Comparison of ENCODE assay signal across 20 mouse cellular contexts in the genomic region with DNA sequence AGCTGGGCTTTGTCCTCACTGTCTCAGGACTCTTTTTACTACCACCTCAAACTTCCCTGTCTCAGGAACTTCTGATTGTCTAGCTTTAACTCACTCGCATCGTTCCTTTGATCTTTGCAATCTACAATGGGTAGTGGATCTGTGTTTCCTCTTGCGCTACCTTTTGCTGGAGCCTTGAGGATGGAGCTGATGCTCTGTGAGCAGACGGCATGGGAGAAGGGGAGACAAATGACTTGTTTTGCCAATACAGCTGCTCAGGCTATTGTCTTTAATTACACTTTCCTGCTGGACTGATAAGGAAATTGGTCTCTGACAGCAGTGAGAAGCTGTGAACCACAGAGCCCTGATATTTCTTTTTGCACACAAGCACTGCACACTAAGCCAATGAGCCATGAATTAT. TPM values are rescaled to one million over a fixed set of nuclear protein-coding genes. Genes with fewer than 3 reads are reported as not detected.
"Had no signal": no experiment of that assay in that cellular context is flagged by ENCODE, and none has a peak within 500 bp of the region (broad histone marks: within the 10 kb centered on the region; RNA-seq: fewer than 3 reads in every experiment).

No protein-coding gene starts in this region.

- H3K9me3 ChIP-seq: limb, embryonic 12.5 days; limb, embryonic 15.5 days; midbrain, embryonic 12.5 days; midbrain, embryonic 15.5 days; stomach, embryonic 15.5 days had no signal

- H3K9ac ChIP-seq: limb, embryonic 12.5 days; limb, embryonic 15.5 days; liver, embryonic 14.5 days; liver, postnatal 0 days; lung, embryonic 14.5 days; midbrain, embryonic 12.5 days; midbrain, embryonic 15.5 days; stomach, embryonic 15.5 days had no signal

- DNase-seq: kidney, postnatal 14 days; kidney, postnatal 4 days; left cerebral cortex, postnatal 4 days; liver, postnatal 0 days; lung, embryonic 14.5 days; retina, postnatal 1 day; right cerebral cortex, postnatal 25 days; spleen, adult 18-20 months; thymus, postnatal 25 days had no signal

- H3K4me2 ChIP-seq: limb, embryonic 12.5 days; limb, embryonic 15.5 days; liver, embryonic 11.5 days; lung, embryonic 14.5 days; midbrain, embryonic 12.5 days; midbrain, embryonic 15.5 days; stomach, embryonic 15.5 days had no signal

- H3K27ac ChIP-seq: limb, embryonic 12.5 days; limb, embryonic 15.5 days; liver, embryonic 14.5 days; macrophage; midbrain, embryonic 12.5 days; midbrain, embryonic 15.5 days; stomach, embryonic 15.5 days had no signal

- H3K4me3 ChIP-seq: limb, embryonic 12.5 days; limb, embryonic 15.5 days; midbrain, embryonic 12.5 days; midbrain, embryonic 15.5 days; stomach, embryonic 15.5 days had no signal

- H3K36me3 ChIP-seq: limb, embryonic 12.5 days; limb, embryonic 15.5 days; midbrain, embryonic 12.5 days; midbrain, embryonic 15.5 days; stomach, embryonic 15.5 days had no signal

- H3K4me1 ChIP-seq: limb, embryonic 15.5 days; midbrain, embryonic 12.5 days; midbrain, embryonic 15.5 days; stomach, embryonic 15.5 days had no signal

- H3K27me3 ChIP-seq: limb, embryonic 12.5 days; limb, embryonic 15.5 days; midbrain, embryonic 12.5 days; midbrain, embryonic 15.5 days; stomach, embryonic 15.5 days had no signal

- ATAC-seq: liver, postnatal 0 days; lung, postnatal 0 days; midbrain, embryonic 15.5 days had no signal

RNA-seq across cellular contexts. Expression of a gene that starts 53.5 kb away (rescaled TPM):
- total RNA-seq: megakaryocyte, adult 5-6 weeks; neutrophil, adult 5-6 weeks had no signal
- polyA plus RNA-seq: macrophage had no signal
